Mouse (Mus musculus): ENCODE measurements around the gene A930017K11Rik. TPM values are rescaled to one million over a fixed set of nuclear protein-coding genes. Genes with fewer than 3 reads are reported as not detected.

Gene A930017K11Rik
- polyA plus RNA-seq, 1 experiment from 2014 or later, result not detected

GRCm38 (mm10) chr17:25943221-25943620 lies 9.1 kb downstream of the A930017K11Rik start:
- Histone ChIP-seq H3K9ac (ENCODE audit: low read length) (no peak overlapping the region), H3K36me3 (ENCODE audit: control insufficient read depth, insufficient read depth, low read length) (peaks cover 7% of the 10 kb centered on the region), H3K27me3 (ENCODE audit: control insufficient read depth, insufficient read depth, low read length) (no peaks in the 10 kb centered on the region), H3K4me1 (ENCODE audit: control insufficient read depth in 2 of 2, insufficient read depth in 2 of 2, low read length in 2 of 2) (peaks cover 5 to 10% of the 10 kb centered on the region in 2 experiments; a peak in 3 of 4 replicates), H3K4me3 (ENCODE audit: control insufficient read depth in 1 of 2, insufficient read depth in 1 of 2, low read depth in 1 of 2, low read length in 2 of 2) (no peak overlapping the region), H3K27ac (replicated peaks in 1 of 2; ENCODE audit: control insufficient read depth in 1 of 2, insufficient read depth in 1 of 2, low read depth in 2 of 2, low read length in 2 of 2) (no peak overlapping the region), H3K9me3 (ENCODE audit: control insufficient read depth, low read length) (no peaks in the 10 kb centered on the region), H3K4me2 (ENCODE audit: low read length) (no peak overlapping the region)
- WGBS, result 71% methylated on average over 3 of the region's 3 CpGs
- no peak for ATAC-seq (ENCODE audit: insufficient number of reproducible peaks, insufficient read depth, low FRiP score, low read depth)

DNA sequence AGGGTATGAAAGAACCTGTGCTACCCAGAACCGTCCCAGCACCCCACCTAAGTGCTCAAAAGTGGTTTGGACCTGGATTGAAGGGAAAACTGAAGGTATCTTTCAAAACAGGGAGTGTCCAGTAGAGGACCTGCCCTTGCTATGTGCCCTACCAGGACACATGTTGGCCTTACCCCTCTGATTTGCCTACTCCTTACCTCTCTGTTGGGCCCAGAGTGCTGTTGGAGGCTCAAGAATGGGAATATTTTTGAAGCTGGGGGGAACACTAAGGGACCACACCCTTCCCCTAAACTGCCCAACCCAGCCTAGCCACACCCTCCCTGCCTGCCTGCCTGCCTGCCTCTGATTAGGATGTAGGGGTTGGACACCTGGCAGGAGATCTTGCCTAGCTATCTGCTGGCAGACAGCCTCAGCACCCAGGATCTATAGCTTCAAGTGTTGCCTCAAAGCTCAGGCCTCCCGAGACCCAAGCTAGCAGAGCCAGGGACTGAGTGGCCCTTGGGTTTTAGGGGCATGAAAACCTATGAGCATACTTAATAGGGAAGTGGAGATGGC lies 9.7 kb downstream of the A930017K11Rik start:
- whole genome bisulfite sequencing, result 83% methylated on average over 2 of the region's 2 CpGs
- Histone ChIP-seq H3K9me3 (ENCODE audit: control insufficient read depth, low read length) (no peaks in the 10 kb centered on the region), H3K27ac (replicated peaks in 1 of 2; ENCODE audit: control insufficient read depth in 1 of 2, insufficient read depth in 1 of 2, low read depth in 2 of 2, low read length in 2 of 2) (no peak overlapping the region), H3K36me3 (ENCODE audit: control insufficient read depth, insufficient read depth, low read length) (peaks cover 7% of the 10 kb centered on the region), H3K27me3 (ENCODE audit: control insufficient read depth, insufficient read depth, low read length) (no peaks in the 10 kb centered on the region), H3K4me1 (ENCODE audit: control insufficient read depth in 2 of 2, insufficient read depth in 2 of 2, low read length in 2 of 2) (peaks cover 5 to 10% of the 10 kb centered on the region in 2 experiments; a peak in 3 of 4 replicates), H3K4me2 (ENCODE audit: low read length) (no peak overlapping the region; the same call in 1 of the 2 replicates), H3K9ac (ENCODE audit: low read length) (no peak overlapping the region), H3K4me3 (ENCODE audit: control insufficient read depth in 1 of 2, insufficient read depth in 1 of 2, low read depth in 1 of 2, low read length in 2 of 2) (no peak overlapping the region)
- no peak for ATAC-seq (ENCODE audit: insufficient number of reproducible peaks, insufficient read depth, low FRiP score, low read depth)

- no peaks in the 10 kb centered on the region for H3K27me3 ChIP-seq (ENCODE audit: control insufficient read depth, insufficient read depth, low read length)
- H3K9ac ChIP-seq (ENCODE audit: low read length), result peak overlapping the region; percentile 92
- H3K4me3 ChIP-seq (ENCODE audit: control insufficient read depth in 1 of 2, insufficient read depth in 1 of 2, low read depth in 1 of 2, low read length in 2 of 2), result peak overlapping the region; percentile 67 to 99
- peaks cover 16% of the 10 kb centered on the region for H3K36me3 ChIP-seq (ENCODE audit: control insufficient read depth, insufficient read depth, low read length)
- ATAC-seq (ENCODE audit: insufficient number of reproducible peaks, insufficient read depth, low FRiP score, low read depth), result no peak
- 3% methylated on average over 53 of the region's 54 CpGs for WGBS
- peak overlapping the region; percentile 75 to 78 for H3K27ac ChIP-seq (replicated peaks in 1 of 2; ENCODE audit: control insufficient read depth in 1 of 2, insufficient read depth in 1 of 2, low read depth in 2 of 2, low read length in 2 of 2)
- no peaks in the 10 kb centered on the region for H3K9me3 ChIP-seq (ENCODE audit: control insufficient read depth, low read length)
- peaks cover 5 to 10% of the 10 kb centered on the region in 2 experiments; a peak in 3 of 4 replicates for H3K4me1 ChIP-seq (ENCODE audit: control insufficient read depth in 2 of 2, insufficient read depth in 2 of 2, low read length in 2 of 2)
- H3K4me2 ChIP-seq (ENCODE audit: low read length), result peak overlapping the region; percentile 76
Measured at GRCm38 (mm10) chr17:25941511-25942241, 10.7 kb downstream of the A930017K11Rik start.

GRCm38 (mm10) chr17:25934526-25934925 lies 17.8 kb downstream of the A930017K11Rik start:
- ATAC-seq (ENCODE audit: insufficient number of reproducible peaks, insufficient read depth, low FRiP score, low read depth), result no peak

DNA sequence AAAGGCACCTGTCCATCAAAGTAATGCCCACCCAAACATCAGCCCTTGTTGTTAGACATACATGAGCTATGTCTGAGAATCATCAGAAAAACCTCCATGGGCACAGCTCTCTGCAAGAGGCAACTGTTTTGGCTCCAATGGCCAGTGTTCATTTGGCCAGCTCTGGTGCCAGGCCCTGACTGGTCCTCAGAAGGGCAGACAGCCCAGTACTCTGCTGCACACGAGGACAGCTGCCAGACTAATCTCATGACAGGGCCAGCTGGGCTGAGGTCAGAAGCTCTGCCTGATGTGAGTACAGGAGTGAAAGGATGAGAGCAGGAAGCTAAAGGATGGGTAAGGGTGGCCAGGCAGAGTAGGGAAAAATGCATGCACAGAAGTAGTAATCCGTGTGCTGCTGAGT lies 27.0 kb downstream of the A930017K11Rik start:
- Histone ChIP-seq H3K4me3 (ENCODE audit: control insufficient read depth in 1 of 2, insufficient read depth in 1 of 2, low read depth in 1 of 2, low read length in 2 of 2) (no peak overlapping the region), H3K27me3 (ENCODE audit: control insufficient read depth, insufficient read depth, low read length) (no peaks in the 10 kb centered on the region), H3K9me3 (ENCODE audit: control insufficient read depth, low read length) (no peaks in the 10 kb centered on the region), H3K4me2 (ENCODE audit: low read length) (no peak overlapping the region), H3K36me3 (ENCODE audit: control insufficient read depth, insufficient read depth, low read length) (peaks cover 51% of the 10 kb centered on the region), H3K27ac (replicated peaks in 1 of 2; ENCODE audit: control insufficient read depth in 1 of 2, insufficient read depth in 1 of 2, low read depth in 2 of 2, low read length in 2 of 2) (no peak overlapping the region), H3K9ac (ENCODE audit: low read length) (no peak overlapping the region), H3K4me1 (ENCODE audit: control insufficient read depth in 2 of 2, insufficient read depth in 2 of 2, low read length in 2 of 2) (no peaks in the 10 kb centered on the region)
- 68% methylated on average over 2 of the region's 2 CpGs for WGBS
- ATAC-seq (ENCODE audit: insufficient number of reproducible peaks, insufficient read depth, low FRiP score, low read depth), result no peak

More at GRCm38 (mm10) chr17:25934526-25934925, 17.8 kb downstream of the A930017K11Rik start:
- H3K4me2 ChIP-seq (ENCODE audit: low read length), result no peak overlapping the region
- H3K36me3 ChIP-seq (ENCODE audit: control insufficient read depth, insufficient read depth, low read length), result peaks cover 82% of the 10 kb centered on the region
- H3K9ac ChIP-seq (ENCODE audit: low read length), result no peak overlapping the region
- no peak overlapping the region for H3K27ac ChIP-seq (replicated peaks in 1 of 2; ENCODE audit: control insufficient read depth in 1 of 2, insufficient read depth in 1 of 2, low read depth in 2 of 2, low read length in 2 of 2)
- WGBS, result 88% methylated on average over 1 of the region's 1 CpGs
- H3K4me3 ChIP-seq (ENCODE audit: control insufficient read depth in 1 of 2, insufficient read depth in 1 of 2, low read depth in 1 of 2, low read length in 2 of 2), result no peak overlapping the region
- no peaks in the 10 kb centered on the region for H3K9me3 ChIP-seq (ENCODE audit: control insufficient read depth, low read length)
- no peaks in the 10 kb centered on the region for H3K27me3 ChIP-seq (ENCODE audit: control insufficient read depth, insufficient read depth, low read length)
- no peaks in the 10 kb centered on the region for H3K4me1 ChIP-seq (ENCODE audit: control insufficient read depth in 2 of 2, insufficient read depth in 2 of 2, low read length in 2 of 2)

GRCm38 (mm10) chr17:25922120-25922519 lies 30.2 kb downstream of the A930017K11Rik start:
- Histone ChIP-seq H3K36me3 (ENCODE audit: control insufficient read depth, insufficient read depth, low read length) (peaks cover 30% of the 10 kb centered on the region), H3K4me3 (ENCODE audit: control insufficient read depth in 1 of 2, insufficient read depth in 1 of 2, low read depth in 1 of 2, low read length in 2 of 2) (no peak overlapping the region), H3K27ac (replicated peaks in 1 of 2; ENCODE audit: control insufficient read depth in 1 of 2, insufficient read depth in 1 of 2, low read depth in 2 of 2, low read length in 2 of 2) (no peak overlapping the region), H3K4me1 (ENCODE audit: control insufficient read depth in 2 of 2, insufficient read depth in 2 of 2, low read length in 2 of 2) (peaks cover 2 to 18% of the 10 kb centered on the region in 2 experiments; a peak in 2 of 4 replicates), H3K9ac (ENCODE audit: low read length) (no peak overlapping the region), H3K27me3 (ENCODE audit: control insufficient read depth, insufficient read depth, low read length) (no peaks in the 10 kb centered on the region), H3K9me3 (ENCODE audit: control insufficient read depth, low read length) (no peaks in the 10 kb centered on the region), H3K4me2 (ENCODE audit: low read length) (no peak overlapping the region)
- WGBS, result 61% methylated on average over 5 of the region's 5 CpGs
- ATAC-seq (ENCODE audit: insufficient number of reproducible peaks, insufficient read depth, low FRiP score, low read depth), result no peak

DNA sequence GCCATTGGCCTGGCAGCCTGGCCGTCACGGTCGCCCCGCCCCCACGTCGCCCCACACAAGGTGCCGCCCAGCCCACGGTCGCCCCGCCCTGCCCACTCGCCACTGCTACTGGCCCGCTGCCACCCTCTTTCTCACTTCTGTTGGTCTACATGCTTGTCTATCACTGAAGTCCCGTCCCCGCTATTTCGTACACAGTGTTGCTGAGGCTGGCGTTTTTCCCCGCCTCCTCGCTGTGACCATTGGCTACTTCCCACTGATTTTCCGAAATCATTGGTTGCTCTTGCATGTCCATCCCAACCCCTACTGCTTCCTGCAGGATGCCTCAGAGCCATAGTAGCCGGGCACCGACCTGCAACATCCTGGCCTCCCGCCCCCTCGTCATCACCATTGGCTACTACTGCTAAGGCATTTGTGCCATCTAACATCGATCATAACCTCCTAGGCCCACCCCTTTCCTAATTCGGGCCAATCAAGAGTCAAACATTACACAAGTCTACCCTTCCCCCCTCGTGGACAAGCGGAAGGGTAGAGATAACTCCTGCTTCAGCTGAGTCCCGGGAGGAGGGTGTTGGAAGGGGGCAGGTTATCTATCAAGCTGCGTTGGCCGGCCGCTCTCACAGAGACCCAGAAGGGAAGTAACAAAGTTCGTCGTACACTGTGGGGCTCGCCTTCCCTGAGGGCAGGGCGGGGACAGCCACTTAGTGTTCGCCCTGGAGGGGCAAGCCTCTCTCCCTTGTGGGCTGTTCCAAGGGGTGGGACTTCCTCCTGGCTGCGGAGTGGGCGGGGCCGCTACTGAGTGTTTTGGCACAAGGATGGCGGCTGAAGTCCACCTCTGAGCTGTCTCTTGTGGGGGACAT lies 32.4 kb downstream of the A930017K11Rik start:
- peak overlapping the region; percentile 78 to 95 for H3K4me3 ChIP-seq (ENCODE audit: control insufficient read depth in 1 of 2, insufficient read depth in 1 of 2, low read depth in 1 of 2, low read length in 2 of 2)
- no peaks in the 10 kb centered on the region for H3K9me3 ChIP-seq (ENCODE audit: control insufficient read depth, low read length)
- peaks cover 2 to 20% of the 10 kb centered on the region in 2 experiments; a peak in 2 of 4 replicates for H3K4me1 ChIP-seq (ENCODE audit: control insufficient read depth in 2 of 2, insufficient read depth in 2 of 2, low read length in 2 of 2)
- peak; percentile 95 for ATAC-seq (ENCODE audit: insufficient number of reproducible peaks, insufficient read depth, low FRiP score, low read depth)
- peak overlapping the region; percentile 92 to 97 for H3K27ac ChIP-seq (replicated peaks in 1 of 2; ENCODE audit: control insufficient read depth in 1 of 2, insufficient read depth in 1 of 2, low read depth in 2 of 2, low read length in 2 of 2)
- no peaks in the 10 kb centered on the region for H3K27me3 ChIP-seq (ENCODE audit: control insufficient read depth, insufficient read depth, low read length)
- H3K36me3 ChIP-seq (ENCODE audit: control insufficient read depth, insufficient read depth, low read length), result peaks cover 14% of the 10 kb centered on the region; the same call in 1 of the 2 replicates
- peak overlapping the region; percentile 66 for H3K4me2 ChIP-seq (ENCODE audit: low read length)
- H3K9ac ChIP-seq (ENCODE audit: low read length), result peak overlapping the region; percentile 74
- under 1% methylated on average over 40 of the region's 40 CpGs for WGBS

Measured in heart, embryonic 14.5 days (tissue).